Mouse (Mus musculus) gastrocnemius, postnatal 25 days (tissue): Measurements from ENCODE around the gene Mtmr4. TPM values are rescaled to one million over a fixed set of nuclear protein-coding genes. Genes with fewer than 3 reads are reported as not detected.

Source experiments
- DNase-seq: peaks from one replicate; pipeline ENCODE4 v3.0.0; 2022
- long read RNA-seq, 2 experiments: library from polyadenylated mRNA; stranded (forward); transcript quantifications; one replicate each; pipeline ENCODE4 v2.0.0; 2021
- total RNA-seq, 2 experiments: library from RNA; stranded (reverse); gene quantifications; 1 replicate in 1 of 2; 2 replicates in 1 of 2; pipeline ENCODE4 v1.2.3; 2021

Gene Mtmr4
- 10 to 100 TPM in 1 of 2 experiments, 1 to 10 TPM in 1; 9.9 to 13.0 TPM for total RNA-seq
- long read RNA-seq, experiment 1, partial matches to known transcripts = 0 of 1 reads
- long read RNA-seq, experiment 1, other reads (novel, unspliced or antisense) = 1 of 1 reads
- long read RNA-seq, experiment 2, full-length matches to known transcripts = 3 of 5 reads
- long read RNA-seq, experiment 2, partial matches to known transcripts = 2 of 5 reads
- long read RNA-seq, experiment 2, other reads (novel, unspliced or antisense) = 0 of 5 reads

DNA sequence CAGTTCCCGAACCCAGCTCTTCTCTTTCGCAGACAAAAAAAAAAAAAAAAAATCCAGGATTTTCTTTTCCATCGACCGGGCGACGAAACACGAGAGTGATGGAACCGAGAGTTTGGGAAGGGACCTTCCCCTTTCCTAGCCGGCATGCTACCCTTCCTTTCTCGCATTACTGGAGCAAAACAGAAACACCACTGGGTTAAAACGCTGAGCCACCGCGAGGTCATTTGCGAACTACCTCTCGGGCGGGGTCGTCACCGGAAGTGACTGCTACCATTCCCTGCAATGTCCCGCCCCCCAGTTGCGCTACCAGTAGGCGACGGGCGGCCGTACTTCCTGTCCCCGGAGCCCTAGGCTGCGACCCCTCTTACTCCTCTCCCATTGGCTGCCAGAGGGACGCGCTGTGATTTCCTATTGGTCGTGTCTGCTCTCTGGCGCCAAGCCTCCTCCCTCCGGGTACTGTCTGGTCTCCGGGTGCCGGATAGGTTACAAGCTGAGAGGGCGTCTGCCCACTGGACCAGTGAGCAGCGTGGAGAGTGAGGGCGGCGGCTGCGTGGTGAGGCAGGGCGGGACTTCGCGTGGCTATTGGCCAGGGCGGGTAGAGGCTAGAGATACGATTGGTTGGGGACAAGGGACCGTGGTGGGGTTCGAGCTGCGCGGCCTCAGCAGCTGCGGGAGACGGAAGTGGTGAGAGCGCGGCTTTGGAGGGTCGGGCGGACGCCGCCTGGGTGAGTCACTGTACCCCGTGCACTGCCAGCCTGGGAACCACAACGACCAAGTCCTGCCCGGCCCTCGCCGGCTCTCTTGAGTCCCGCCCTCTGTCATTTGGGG lies at the start of gene Mtmr4:
TSS of gene Mtmr4 (plus strand) at position 637 of the 828 bp plus-strand sequence.
- DNase-seq = peak; percentile 100

DNA sequence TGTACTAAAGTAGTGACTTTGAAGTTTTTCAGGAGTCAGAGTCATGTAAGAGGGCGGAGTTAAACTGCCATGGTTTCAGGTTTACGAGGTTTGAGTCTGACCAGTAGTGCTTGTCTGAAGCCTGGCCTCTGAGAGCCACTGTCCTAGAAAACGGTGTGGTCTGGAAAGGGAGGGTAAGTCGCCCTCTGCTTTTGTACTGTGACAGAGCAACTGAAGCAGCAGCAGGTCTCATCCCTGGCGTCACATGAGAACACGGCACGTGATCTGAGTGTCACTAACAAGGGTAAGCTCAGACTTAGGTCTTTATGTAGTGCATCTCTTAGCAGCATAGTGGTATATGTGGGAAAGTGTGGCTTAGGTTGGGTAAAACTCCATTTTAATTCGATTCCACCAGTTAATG lies 49.7 kb upstream of the Mtmr4 start:
- DNase-seq = no peak

DNA sequence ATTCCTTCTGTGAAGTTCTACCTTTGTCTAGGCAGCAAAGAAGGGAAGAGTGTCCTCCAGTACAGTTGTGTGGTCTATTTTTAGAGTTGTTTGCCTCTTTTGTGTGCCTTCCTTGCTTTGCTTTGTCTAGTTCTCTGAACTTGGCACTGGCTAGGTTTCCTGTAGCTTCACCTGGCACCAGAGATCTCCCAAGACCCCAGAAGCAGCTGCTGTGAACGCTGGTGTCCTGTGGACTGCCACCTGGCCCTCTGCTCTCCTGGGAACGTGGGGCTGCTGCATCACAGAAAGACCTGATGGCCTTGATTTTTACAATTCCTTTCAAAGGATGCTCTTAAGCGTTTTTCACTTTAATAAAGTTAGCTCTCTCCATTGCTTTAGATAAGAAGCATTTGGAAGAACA lies 49.1 kb upstream of the Mtmr4 start:
- DNase-seq = no peak

DNA sequence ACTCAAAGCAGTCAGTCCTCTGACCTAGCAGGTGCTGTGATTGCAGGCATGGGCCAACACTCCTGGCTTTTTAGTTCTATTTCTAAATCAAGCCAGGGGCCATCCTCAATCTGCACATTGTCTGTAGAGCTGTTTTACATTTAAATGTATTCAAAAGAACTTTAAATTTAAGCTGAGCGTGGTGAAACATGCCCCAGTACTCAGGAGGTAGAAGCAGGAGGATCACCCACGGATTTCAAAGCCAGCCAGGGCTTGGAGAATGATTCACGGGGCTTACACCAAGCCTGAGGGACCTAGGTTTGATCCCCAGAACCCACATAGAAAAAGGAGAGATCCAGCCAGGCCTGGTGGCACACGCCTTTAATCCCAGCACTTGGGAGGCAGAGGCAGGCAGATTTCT lies 38.6 kb upstream of the Mtmr4 start:
- no peak for DNase-seq

DNA sequence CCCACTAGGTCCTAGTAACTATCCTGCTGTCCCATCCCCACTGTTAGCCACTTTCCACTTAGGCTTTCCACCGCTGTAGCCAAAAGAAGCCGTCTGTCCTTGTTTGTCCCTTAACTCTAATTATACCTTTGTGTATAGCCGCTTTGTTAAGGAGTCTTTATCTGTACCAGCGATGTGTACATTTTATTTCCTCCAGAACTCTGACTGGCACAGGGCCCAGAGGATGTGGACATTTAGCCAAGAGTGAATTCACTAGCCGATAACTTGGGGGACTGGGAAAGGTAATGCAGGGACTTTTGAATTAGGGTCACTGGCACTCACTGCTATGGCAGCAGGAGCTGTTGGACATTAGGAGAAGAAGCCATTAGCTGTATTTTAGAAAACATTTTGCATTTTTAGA lies 37.6 kb upstream of the Mtmr4 start:
- DNase-seq = no peak

DNA sequence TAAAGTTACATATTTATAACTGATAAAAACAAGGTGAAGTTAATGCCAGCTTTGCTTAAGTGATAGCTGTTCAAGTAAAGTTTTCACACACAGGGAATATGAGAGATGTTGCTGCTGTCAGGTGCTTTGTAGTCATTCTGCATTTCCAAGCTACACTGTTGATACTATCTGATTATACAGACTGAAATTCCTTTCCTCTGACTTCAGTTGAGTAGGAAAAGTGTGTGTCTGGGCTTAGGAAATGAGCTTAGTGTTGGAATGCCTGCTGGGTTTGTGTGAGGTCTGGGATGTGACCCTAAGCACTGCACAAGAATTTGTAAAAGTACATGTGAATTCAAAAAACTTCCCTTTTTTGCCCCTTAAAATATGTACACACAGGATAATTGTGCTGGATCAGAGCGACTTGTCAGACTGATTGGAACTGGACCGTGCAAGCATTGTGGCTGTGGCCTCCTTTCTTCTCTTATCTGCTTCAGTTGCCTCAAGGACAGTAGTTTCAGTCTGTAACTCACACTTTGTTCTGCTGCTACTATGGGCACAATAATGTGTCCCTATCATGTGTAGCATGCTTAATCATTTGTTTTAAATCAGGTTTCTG lies 36.8 kb upstream of the Mtmr4 start:
- DNase-seq = no peak

DNA sequence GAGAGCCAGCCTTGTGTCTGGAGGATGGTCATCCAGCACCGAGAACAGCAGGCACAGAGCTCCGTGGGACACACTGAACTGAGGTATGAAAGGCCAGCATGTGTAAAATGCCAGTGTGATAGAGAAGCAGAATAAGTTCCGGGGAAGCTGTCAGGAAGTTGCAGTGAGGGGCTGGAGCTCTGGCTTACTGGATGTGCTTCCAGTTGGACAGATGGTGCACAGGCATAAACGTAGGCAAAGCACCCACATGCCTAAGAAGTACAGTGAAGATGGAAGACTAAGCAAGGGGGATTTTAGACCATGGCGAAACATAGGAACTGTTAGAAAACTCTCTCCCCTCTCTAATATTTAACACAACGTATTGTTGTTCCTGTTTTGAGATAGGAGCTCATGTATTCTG lies 30.8 kb upstream of the Mtmr4 start:
- no peak for DNase-seq

DNA sequence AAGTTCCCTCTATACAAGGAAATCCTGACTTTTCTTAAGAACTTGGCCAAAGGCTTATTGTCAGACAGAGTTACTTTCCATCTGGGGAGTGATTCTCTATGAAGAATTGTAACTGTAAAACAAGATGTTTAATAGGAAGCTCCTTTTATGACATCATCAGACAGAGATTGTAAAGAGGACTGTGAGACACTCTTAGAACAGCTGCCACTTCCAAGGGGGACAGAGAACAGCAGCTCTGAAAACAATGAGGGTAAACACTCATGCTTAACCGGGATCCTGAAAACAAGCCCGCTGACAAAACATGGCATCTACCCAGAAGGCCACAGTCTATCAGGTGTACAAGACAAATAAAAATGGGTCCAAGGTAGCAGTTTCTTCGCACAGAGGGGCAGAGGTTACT lies 25.5 kb upstream of the Mtmr4 start, which contains the start of gene Gm11492:
TSS of gene Gm11492 (plus strand) at position 153 of the 400 bp plus-strand sequence.
- DNase-seq = no peak

DNA sequence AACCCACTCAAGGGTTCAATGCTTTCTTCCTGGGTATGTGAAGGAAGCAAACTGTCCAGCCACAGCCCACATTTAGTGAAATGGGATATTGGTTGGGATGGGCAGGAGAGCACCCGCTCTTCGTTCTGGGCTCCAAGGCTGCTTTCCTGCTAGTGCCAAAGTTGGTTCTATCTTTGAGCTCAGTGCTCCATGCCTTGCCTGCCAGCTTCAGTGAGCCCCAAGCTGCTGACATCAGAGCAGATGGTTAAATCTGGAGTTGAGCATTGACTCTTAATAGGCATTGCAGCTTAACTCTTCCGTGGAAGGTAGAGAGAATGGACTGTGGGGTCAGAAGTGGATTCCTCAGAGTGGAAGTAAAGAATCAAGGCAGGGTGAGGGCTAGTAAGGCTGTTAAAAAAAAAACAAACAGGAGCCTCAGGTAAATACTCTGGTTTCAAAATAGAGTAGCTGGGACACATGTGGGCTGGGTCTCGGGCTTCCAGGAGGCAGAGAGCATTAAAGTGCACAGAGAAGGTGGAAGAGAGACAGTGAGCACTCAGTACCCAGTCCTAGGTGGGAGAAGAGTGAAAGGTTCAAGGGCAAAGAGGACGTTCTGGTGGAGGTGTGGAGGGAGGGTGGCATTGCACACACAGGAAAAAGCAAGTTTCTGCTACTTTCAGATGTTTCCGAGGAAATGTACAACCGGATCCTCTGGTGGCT lies 23.6 kb upstream of the Mtmr4 start, which contains the start of gene Sept4:
TSS of gene Sept4 (plus strand) at position 649 of the 699 bp plus-strand sequence.
- DNase-seq = no peak

DNA sequence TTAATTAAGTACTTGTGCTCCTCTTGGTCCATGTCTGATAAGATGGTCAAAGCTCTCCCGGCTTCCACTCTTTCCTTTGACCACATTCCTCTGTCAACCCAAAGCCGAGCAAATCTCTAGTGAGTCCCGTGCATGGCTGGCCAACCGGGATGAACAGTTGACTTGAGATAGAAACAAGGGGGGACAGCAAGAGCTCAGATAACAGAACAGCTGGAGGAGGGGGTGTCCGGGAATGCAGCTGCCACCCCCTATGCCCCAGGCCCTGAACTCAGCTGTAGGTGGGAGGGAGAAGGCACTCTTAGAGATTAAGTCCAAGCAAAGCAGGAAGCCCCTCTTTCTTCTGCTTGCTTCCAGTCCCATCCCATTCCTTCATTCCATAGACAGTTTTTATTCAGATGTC lies 21.2 kb upstream of the Mtmr4 start:
- no peak for DNase-seq

DNA sequence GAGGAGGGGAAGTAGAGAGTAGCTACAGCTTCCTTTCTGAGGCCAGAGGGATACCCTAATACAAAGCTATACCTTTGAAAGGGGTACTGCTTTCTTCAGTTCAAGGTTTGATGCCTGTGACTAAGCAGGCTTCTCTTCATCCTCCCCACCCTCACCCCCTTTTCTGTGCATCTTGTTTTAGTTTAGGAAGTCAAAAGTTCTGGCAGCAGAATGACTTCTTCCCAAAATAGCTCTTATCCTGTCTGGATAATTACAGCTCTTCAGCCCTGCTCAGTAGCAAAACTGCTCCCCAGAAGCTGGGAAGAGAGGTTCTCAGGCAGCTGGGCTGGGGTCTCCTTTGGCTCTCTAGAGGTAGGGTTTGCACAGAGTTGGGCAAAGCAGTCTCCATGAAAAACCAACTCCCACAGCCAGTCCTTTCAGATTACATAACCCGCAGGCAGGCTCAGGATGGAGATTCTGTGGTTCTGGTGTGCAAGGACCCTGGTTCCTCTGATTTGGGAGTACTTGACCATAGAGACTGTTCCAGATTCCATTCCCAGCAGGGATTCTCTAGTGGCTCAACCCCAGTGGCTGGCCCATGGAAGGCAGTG lies 20.5 kb upstream of the Mtmr4 start:
- DNase-seq = no peak

DNA sequence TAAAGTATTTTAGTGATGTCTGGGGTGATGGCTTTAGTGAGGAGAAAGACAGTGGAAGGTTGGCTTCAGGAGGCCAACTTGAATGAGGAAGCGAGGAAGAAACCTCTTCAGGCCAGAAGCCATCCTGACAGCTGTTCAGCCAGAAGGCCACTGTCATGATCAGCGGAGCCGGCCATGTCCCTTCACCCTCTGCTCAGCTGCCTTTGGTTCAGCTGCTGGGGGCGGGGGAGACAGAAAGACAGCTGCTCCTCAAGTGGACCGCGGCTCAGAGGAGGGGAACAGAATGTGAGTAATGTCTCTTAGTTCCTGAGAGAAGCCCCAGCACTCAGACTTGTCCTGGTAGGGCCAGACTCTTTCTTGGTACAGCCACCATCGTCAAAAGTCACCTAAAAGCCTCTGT lies 18.2 kb upstream of the Mtmr4 start:
- DNase-seq = no peak

DNA sequence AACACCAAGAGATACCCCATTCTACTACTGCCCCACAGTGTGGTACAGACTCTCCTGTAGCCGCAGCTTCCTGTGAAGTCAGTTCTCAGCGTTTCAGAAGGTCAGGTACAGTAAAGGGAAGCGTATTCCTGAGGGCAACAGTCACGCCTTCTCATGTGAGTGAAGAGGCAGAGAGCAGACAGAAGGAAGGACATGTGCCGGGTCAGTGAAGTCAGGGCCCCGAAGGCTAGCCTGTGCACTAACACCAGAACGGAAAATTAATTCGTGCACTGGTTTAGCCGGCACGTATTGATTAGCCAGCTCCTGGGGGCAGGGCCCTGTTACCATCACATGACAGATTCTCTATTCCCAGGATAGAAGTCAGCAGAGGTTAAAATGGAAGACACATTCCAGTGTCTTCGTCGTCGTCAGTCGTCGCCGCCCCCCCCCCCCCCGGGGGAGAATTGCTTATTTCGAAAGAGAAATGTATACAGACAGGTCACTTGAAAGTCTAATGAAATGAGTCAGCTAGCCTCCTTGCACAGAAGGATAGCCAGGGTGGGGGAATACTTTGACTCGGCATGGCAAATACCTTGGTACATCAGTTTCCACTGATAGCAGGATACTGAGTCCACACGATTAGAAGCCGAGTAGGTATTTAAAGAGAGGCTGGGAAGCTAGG lies 17.3 kb upstream of the Mtmr4 start:
- no peak for DNase-seq

DNA sequence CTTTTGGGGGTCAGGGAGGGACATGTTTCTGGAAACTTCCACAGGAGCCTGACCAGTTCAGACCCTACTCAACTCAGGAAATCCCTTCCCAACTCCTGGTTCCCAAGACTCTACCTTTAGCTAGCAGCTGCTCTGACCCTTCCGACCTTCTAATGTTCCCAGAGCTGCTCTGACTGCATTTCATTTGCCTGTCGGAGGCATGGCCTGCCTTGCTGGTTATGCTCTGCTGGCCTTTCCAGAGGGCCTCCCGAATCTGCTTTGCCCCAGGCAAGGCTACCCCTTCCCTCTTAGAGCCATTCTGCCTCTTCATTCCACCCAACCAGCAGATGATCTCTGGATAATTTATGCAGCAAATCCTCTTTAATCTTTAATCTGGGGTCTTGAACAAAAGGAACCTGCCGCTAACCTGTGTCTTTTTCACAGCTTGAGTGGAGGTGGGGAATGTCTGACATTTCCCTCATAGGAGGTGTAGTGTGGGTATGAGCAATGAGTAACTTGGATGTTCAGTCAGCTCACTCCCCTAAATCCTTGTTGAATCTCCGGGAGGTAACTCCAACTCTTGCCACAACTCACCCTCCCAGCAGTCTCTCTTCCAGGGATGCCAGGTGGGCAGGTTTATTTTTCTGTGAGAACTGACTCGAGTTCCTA lies 14.2 kb upstream of the Mtmr4 start:
- no peak for DNase-seq

DNA sequence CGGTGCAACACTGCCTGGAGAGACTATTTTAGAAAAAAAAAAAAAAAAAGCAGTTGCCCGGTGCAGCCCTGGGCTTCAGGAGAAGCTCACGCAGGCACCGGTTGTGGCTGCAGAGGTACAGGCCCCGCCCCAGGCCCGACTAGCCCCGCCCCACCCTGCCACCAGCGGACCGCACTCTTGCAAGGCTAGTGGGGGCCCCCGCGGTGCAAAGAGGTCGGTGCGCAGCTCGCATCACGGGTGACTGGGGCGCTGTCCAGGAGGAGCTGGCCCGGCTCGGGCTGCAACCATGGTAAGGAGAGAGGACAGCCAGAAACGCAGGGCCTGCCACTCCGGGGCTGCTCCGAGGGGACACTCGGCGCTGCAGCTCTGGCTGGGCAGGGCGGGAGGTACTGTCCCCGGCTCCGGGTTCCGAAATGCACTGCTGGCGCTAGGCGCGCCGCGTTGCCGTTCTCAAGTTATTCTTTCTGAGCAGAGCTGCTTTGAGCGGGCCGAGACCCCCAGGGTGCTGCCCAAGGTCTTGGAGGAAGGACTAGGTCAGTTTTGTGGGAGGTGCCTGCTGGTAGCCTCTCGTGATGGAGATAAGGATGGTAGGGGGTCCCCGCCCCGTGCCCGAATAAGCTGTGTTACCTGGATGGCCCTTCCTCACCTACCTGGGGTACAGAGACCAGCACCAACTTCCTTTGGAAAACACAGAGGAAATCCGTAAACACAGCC lies 13.6 kb upstream of the Mtmr4 start:
- DNase-seq = peak; percentile 69

DNA sequence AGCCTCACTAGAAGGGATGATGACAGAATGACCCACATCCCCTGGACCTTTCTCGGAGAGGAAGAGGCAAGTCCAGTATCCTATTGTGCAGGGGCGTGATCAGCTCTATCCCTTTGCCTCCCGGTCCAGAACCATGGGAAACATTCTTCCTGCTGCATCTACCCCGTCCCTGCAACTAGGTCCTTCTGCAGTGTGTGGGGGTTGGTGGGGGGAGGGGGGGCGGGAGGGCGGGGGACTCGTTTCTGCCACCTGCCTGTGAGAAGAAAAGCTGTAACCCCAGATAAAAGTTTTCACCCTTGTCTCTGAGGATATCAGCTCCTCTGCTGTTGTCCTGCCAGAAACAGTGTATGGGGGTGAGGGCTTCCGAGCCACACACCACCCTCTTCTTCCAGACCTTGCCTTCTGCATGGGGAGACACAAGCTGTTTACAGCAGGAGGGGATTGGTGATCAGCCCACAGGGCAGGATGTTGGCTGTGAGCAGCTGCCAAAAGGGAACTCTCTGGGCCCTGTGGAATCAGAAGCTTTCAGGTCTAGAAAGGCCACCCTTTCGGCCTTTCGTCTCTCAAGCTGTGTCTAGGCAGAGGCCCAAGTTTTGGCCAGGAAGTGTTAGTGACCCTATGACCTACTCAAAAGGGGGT lies 12.9 kb upstream of the Mtmr4 start:
- no peak for DNase-seq

DNA sequence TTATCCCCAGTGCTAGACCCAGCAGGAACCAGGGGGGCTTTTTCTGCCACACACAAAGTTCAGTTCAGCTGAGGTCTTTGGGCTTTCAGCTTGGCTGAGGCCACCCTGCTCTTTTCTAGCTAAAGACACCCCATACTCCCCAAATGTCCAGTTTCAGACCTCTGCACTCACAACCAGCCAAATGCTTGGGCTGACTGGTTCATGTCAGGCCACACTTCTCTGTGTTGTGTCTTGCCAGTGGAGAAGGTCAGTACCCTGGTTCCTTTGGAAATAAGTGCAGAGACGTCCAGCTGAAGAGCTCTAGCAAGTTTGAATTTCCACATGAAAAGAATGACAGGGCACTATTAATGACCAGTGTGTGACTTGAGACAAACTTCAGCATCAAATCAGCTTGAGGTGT lies 12.2 kb upstream of the Mtmr4 start:
- no peak for DNase-seq

DNA sequence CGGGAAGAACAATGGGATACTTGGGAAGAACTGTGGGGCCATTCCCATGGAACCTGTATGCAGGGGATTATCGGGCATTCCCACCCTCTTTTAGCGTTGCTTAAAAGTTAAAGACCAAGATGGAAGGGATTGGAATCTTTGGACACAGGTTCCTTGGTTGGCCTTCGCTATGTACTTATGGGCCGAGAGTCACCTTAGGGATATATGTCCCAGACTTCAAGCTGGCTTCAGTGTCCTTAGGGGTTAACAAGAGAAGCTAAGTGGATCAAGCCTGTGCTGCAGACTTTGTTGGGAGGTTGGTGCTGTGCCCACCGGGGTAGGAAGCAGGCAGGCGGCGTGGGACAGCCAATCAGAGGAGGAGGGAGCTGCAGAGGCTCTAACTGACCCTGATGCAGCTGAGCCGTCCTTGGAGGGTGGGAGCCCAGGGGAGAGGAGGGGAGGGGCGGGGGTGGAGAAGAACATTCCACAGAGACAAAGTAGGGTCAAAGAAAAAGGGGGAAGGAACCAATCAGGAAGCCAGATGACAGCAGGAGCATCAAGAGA lies 11.3 kb upstream of the Mtmr4 start:
- DNase-seq = no peak

DNA sequence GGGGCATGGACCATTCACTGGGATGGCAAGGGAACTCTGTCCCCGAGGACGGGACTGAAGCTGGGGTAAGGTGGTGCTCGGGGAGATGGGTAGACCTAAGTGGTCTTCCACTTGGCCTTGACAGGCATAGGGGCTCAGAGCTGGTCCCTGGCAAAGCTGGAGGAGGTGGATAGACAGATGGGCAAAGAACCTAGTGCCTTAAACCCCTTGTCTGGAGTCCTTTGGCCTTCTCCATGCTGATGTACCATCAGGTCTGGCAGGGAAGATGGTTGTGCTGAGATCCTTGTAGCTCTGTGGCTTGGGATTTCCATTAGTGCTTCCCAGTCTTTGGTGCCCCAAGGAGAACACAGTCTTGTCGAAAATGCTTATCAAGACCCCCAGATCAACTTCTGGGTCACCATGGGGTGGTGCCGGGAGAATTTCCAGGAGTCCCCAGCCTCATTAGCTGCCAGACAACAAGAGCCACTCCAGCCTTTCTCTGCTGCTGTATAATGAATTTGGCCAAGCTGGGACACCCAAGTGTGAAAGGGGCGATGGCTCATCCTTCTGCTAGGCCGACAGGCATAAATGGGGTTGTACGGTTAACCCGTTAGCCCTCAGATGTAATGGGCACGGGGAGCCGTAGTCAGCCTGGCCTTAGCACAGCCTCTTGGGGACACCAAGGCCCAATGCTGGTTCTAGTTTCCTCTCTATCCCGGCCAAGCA lies 10.6 kb upstream of the Mtmr4 start:
- no peak for DNase-seq
